Mouse (Mus musculus): ENCODE results near the gene Trnp1.
A peak's percentile ranks its signal among the peaks of the same experiment; 100 is the strongest.

Trnp1 gene

GRCm38 (mm10) chr4:133498160-133498724, at the start of gene Trnp1:
Gene Trnp1 (minus strand): TSS chr4:133498550.
- peak; percentile 92 for DNase-seq (ENCODE audit: low read depth)

- DNase-seq (ENCODE audit: low read depth), result peak; percentile 96
Observed at GRCm38 (mm10) chr4:133545272-133546231, 47.2 kb upstream of the Trnp1 start, which contains the start of gene Nudc. Gene Nudc (minus strand): TSS chr4:133545996.

GRCm38 (mm10) chr4:133536652-133537051, 38.3 kb upstream of the Trnp1 start:
- DNase-seq (ENCODE audit: low read depth), result no peak

DNA sequence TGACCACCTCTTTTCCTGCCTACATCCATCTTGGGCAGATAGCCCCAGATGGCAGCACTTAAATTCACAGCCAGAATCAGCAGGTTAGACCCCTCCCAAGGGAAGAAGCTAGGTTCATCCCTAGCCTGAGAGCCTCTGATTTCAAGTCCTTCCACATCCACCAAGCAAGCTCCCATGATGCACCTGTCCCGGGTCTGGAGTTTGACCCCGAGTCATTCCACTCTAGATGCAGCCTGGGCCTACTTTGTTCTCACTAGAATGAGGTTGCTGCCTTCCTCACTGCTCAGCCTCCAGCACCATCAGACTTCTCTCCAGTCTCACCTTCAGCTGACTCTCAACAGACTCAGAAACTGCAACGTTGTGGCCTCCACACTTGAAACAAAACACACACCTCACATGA, 37.7 kb upstream of the Trnp1 start:
- no peak for DNase-seq (ENCODE audit: low read depth)

- DNase-seq (ENCODE audit: low read depth), result no peak
Observed at GRCm38 (mm10) chr4:133532777-133533176, 34.4 kb upstream of the Trnp1 start.

- no peak for DNase-seq (ENCODE audit: low read depth)
Observed at GRCm38 (mm10) chr4:133527788-133528187, 29.4 kb upstream of the Trnp1 start.

- no peak for DNase-seq (ENCODE audit: low read depth)
Observed at GRCm38 (mm10) chr4:133521502-133521901, 23.2 kb upstream of the Trnp1 start.

DNA sequence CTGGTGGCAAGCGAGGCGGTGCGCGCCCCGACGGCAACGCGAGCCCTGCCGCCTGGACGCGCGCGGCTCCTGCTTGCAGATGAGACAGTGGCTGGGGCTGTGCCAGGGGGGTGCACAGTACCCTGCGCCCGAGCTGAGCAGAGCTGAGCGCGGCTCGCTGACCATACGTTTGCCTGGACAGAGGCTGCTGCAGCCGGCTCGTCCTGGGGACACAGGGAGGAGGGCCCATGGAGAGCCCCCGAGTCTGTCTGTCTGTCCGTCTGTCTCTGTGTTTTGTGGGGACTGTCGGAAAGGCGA, 21.0 kb upstream of the Trnp1 start:
- DNase-seq (ENCODE audit: low read depth), result no peak

- DNase-seq (ENCODE audit: low read depth), result no peak
Observed at GRCm38 (mm10) chr4:133518601-133519368, 20.4 kb upstream of the Trnp1 start, which contains the start of gene Kdf1. Gene Kdf1 (plus strand): TSS chr4:133518963.

DNA sequence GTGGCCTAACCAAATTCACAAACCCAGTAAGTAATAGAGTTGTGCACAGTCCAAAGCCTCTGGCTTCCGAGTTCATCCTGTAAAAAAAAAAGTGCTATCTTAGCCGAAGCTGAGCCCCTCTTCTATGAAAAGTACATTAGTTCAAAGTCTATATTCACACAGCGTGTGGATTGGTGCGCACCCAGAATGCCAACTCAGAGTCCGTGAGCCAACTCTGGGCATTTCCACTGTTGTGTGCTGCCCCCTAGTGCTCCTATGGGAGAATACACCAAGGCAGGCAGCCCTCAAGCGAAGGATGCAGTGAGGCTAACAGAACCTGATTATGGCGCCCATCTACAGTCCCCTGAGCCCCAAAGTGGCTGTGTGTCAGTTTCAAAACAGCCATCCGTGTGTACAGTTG, 14.6 kb upstream of the Trnp1 start:
- peak; percentile 81 for DNase-seq (ENCODE audit: low read depth)

DNA sequence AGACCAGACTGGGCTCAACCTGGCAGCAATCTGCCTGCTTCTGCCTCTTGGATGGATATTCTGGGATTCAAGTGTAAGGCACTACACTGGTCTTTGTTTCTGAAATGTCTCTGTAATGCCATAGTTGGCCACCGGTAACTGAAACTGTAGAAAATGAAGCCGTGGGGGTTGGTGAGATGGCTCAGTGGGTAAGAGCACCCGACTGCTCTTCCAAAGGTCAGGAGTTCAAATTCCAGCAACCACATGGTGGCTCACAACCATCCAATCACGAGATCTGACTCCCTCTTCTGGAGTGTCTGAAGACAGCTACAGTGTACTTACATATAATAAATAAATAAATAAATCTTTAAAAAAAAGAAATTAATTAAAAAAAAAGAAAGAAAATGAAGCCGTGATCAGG, 14.2 kb upstream of the Trnp1 start:
- DNase-seq (ENCODE audit: low read depth), result peak; percentile 17

GRCm38 (mm10) chr4:133511050-133511449, 12.7 kb upstream of the Trnp1 start:
- no peak for DNase-seq (ENCODE audit: low read depth)

DNA sequence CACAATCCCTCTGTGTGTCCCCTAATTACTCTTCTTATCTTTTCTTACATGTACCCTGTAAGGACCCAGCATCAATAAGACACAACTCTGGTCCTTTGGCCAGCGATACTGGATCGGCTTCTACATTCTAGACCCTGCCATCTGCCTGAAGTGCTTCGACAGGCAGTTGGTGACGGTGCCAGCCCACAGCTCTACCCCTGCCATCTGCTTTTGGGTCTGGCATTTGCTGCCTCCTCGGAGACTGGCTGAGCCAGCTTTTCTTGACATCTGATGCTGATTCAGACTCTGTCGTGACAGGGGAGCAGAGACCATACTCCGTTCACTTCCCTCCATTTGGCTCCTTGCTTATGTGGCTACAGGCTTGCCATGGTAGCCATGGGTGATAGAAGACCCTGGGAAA, 10.6 kb upstream of the Trnp1 start:
- no peak for DNase-seq (ENCODE audit: low read depth)

- DNase-seq (ENCODE audit: low read depth), result no peak
Observed at GRCm38 (mm10) chr4:133506573-133506972, 8.2 kb upstream of the Trnp1 start.

- no peak for DNase-seq (ENCODE audit: low read depth)
Observed at GRCm38 (mm10) chr4:133504755-133505485, 6.6 kb upstream of the Trnp1 start.

DNA sequence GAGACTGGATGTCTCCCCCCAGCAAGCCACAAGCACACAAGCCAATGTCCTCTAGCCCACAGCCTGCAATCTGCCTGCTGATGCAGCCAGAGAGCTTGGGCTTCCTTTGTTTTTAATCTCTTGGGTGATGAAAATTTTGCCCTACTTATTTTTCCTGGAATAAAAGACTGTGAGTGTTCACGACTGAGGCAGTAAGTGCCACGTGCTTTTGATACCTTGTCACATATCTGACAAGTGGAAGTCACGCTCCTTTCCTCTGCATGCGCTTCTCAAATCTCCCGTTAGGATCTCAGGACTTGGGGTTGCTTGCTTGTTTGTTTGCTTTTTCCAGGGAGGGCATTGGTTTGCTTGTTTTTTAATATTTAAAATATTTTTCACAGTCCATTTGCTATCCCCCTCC, 6.0 kb upstream of the Trnp1 start:
- no peak for DNase-seq (ENCODE audit: low read depth)

DNA sequence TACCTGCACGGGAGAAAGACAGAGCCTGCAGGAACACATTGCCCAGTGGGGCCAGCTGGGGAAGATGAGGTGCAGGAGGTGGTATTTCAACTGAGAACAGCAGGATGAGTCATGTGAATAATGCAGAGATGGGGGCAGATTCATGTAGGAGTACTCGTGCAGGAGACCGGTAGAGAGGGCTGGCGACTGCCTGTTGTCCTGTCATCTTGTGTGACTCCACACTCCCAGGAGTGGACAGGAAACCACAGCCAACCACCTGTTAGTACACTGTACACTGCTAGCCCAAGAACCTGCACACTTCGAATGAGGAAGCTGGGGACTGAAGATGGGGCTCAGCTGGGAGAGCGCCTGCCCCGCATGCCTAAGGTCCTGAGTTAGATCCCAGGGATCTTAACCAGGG, 3.2 kb upstream of the Trnp1 start:
- no peak for DNase-seq (ENCODE audit: low read depth)

GRCm38 (mm10) chr4:133497461-133498159, 740 bp downstream of the Trnp1 start:
- peak; percentile 49 for DNase-seq (ENCODE audit: low read depth)

DNA sequence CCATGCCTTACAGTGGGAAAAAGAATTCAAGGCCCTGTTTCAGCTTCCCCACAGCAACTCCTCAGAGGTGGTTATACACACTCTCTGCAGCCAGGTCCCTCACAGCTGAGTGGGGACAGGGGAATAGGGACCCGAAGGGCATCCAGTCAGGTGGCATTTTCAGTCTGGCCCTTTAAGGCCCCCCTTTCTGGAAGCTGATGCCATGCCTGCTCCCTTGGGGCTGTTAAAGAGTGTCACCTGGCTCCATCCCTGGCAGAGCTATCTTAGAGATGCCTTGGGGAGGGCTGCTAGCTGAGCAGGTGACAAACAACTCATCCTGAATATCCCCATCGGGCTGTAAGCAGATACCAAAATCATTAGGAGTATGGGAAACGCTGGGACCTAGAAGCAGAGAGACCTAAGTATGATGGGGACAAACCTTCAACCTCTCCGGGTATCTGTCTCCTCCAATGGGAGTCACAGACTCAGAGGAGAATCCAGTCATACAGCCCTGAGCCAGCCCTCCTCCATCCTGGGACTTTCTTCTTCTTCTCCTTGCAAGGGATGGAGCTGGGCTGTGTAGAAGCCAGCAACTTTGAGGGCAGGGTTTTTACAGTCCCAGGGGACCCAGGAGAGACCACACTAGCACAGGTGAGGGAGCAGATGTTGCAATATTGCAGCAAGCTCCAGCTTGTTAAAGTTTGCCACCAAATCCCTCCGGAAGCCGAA, 1.5 kb downstream of the Trnp1 start:
- DNase-seq (ENCODE audit: low read depth), result peak; percentile 20

DNA sequence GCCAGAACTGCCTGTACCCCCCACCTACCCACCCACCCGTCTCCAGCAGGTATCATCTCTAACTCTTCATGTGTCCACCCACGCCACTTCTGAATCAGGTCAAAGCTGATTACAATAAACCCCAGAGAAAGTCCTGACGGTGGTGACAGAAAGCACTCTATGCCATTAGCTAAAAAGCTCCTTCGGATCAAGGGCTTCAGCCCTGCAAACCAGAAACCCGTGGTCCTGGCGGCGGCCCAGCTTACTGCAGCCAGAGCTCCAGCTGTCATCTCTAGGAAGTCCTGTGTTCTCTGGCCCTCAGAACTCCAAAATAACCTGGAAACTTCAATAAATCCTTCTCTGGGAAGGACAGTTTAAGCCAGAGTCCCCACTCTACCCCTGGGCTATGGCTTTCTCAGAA, 2.6 kb downstream of the Trnp1 start:
- no peak for DNase-seq (ENCODE audit: low read depth)

GRCm38 (mm10) chr4:133494867-133495266, 3.5 kb downstream of the Trnp1 start:
- no peak for DNase-seq (ENCODE audit: low read depth)

Data from NIH3T3 (cell line).